Mouse (Mus musculus) CD4-positive naive resting alpha-beta T cell, adult 76 days (primary cell): ENCODE measurements around the gene Fkrp. TPM values are rescaled to one million over a fixed set of nuclear protein-coding genes. Genes with fewer than 3 reads are reported as not detected.

Experiments used
- total RNA-seq: library from RNA; stranded (reverse); gene quantifications from one replicate; pipeline ENCODE4 v1.2.4, GENCODE M21; 2023

The Fkrp gene
- total RNA-seq: 19.2 TPM

GRCm38 (mm10) chr7:16816475-16817122 lies at the start of gene Fkrp:
Gene Fkrp (minus strand): TSS chr7:16816732.

DNA sequence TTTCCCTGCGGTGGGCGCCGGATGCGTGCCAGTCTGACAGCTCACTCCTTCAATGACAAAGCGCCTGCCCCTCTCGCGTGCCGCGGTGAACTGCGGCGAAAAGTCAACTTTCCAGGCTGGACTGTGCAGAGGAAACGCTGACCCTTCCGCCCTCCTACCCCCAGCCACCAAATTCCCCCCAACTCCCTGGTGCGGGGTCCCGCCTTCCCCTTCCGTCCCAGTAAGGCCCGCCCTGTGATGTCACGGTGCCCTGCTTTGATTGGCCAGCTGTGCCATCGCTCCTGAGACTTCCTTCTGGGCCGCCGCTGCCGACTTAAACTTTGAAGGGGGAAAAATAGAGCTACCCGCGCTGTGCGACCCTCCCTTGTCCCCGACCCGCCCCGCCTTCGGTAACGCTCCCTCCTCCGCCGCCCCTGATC lies 26.1 kb upstream of the Fkrp start, which contains the start of gene Prkd2:
Prkd2 (plus strand) TSS at position 258 of the 419 bp plus-strand sequence.

DNA sequence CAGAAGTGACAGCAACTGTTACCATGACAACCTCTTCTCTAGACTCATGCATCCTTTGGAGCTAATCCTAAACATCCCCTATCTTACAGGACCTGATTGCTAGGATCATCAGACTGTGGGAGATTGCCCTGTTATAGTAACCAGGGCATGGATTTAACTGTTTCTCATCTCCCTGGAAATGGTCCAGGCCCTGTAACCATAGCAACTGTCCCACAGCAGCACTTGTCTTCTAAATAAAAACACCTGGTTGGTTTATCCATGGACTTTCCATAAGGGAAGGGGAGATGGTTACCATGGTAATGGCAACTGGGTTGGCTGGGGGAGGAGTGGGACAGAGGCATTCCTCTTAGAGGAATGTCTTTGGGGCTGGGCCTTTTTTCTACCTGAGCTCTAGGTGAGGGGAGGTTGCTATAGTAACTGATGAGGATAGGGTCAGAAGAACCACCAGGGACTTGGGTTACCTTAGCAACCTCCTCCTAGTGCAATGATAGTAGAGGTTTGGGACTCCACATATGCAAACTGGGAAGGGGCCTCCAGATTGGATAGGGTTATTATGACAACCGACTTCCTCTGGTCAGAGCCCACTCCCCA lies 1.1 kb downstream of the Fkrp start, which contains the start of gene Strn4:
Strn4 (plus strand) TSS at position 539 of the 591 bp plus-strand sequence.

DNA sequence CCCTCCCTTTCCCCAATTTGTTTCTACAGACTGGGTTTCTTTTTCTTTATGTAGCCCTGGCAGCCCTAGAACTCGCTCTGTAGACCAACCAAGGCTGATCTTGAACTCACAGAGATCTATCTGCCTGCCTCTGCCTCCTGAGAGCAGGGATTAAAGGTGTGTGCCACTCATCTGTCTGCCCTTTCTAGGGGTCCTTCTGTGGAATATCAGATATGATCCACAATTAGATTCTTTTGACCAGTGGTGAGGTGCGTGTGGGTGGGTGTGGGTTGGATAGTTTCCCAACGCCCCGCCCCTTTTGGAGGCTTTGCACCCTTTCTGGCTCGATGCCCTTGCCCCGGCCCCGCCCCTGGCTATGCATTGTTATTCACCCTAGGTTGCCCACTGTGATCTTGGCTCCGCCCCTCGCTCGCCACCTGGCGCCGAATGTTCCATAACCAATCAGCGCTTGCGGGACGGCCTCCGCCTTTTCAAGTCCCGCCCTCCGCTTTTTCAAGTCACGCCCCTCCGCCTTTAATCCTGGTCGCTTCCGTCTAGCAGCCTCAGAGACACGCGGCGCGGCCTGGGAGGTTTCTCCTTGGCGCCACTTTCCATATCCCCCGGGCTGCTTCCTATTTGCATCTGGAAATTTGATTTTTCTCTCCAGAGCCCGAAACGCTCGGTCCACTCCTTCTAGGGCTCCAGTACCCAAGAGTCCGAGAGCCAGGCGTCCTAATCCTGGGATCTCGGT lies 35.5 kb downstream of the Fkrp start, which contains the start of gene Slc1a5:
Slc1a5 (plus strand) TSS at position 516 of the 730 bp plus-strand sequence.

Other genes with a start within 250 kb of the Fkrp start
- gene Arhgap35, start 201.7 kb downstream of the Fkrp start, total RNA-seq: 21.1 TPM
- gene Ceacam15, start 141.0 kb downstream of the Fkrp start, total RNA-seq: not detected
- not detected for gene Ceacam9, start 94.8 kb downstream of the Fkrp start, total RNA-seq
- 52.9 TPM for gene Ap2s1, start 78.3 kb downstream of the Fkrp start, total RNA-seq
- 121 TPM for gene Slc1a5, start 35.4 kb downstream of the Fkrp start, total RNA-seq
- gene Strn4, start 843 bp downstream of the Fkrp start, total RNA-seq: 94.1 TPM
- gene Prkd2, start 26.2 kb upstream of the Fkrp start, total RNA-seq: 204 TPM
- gene Dact3, start 58.6 kb upstream of the Fkrp start, total RNA-seq: not detected
- gene Gng8, start 75.1 kb upstream of the Fkrp start, total RNA-seq: not detected
- 1.9 TPM for gene Ptgir, start 89.8 kb upstream of the Fkrp start, total RNA-seq
- gene Calm3, start 107.4 kb upstream of the Fkrp start, total RNA-seq: 98.0 TPM
- gene Pnmal2, start 128.0 kb upstream of the Fkrp start, total RNA-seq: not detected
- gene Pnmal1, start 142.9 kb upstream of the Fkrp start, total RNA-seq: not detected
- 3.0 TPM for gene Gm42372, start 166.4 kb upstream of the Fkrp start, total RNA-seq
- 0.15 TPM for gene Ccdc8, start 176.0 kb upstream of the Fkrp start, total RNA-seq
- gene Ppp5c, start 211.2 kb upstream of the Fkrp start, total RNA-seq: 91.5 TPM
- 4.0 TPM for gene Hif3a, start 245.7 kb upstream of the Fkrp start, total RNA-seq